Mouse (Mus musculus): ENCODE measurements at regions not wholly inside any gene's neighbourhood (a gene's known extent, or its start where the extent isn't known, plus 50 kb on each side); places are given as distances from the start of the nearest gene placed in this dataset.

DNA sequence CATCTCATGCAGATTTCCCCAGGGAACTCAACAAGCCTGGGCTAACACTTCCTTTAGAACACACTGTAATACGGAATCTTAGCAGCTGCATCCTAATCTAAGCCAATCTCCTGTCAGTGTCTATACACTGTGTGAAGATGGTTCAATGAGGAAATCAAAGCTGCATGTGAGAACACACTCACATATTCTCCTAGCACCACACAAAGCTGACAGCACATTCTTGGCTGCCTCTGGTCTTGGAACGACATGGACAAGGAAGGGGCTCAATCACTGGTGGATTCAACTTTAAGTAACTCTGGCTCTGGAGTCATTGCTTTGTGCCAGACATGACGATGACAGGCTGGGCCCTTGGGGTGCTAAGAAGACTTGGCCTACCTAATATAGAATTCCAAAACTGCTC lies 96.2 kb downstream of the Qpct start:
- Histone ChIP-seq H3K27ac (ENCODE audit: insufficient read depth, low read depth) (no peak overlapping the region), H3K27me3 (replicated peaks) (no peaks in the 10 kb centered on the region), H3K79me2 (replicated peaks; ENCODE audit: control insufficient read depth, extremely low read depth, insufficient read depth, poor library complexity, severe bottlenecking) (no peaks in the 10 kb centered on the region), H3K4me2 (ENCODE audit: insufficient read depth, low read depth, poor library complexity, severe bottlenecking) (no peak overlapping the region), H3K9ac (ENCODE audit: insufficient read depth, low read depth) (no peak overlapping the region), H3K9me3 (replicated peaks; ENCODE audit: low read length) (no peaks in the 10 kb centered on the region), H3K36me3 (replicated peaks in 1 of 2; ENCODE audit: control insufficient read depth in 1 of 2, insufficient read depth in 1 of 2, low read length in 1 of 2) (no peaks in the 10 kb centered on the region), H3K4me3 (replicated peaks in 1 of 3; ENCODE audit: low read depth in 2 of 3, low read length in 2 of 3, poor library complexity in 1 of 3) (no peak overlapping the region), H3K4me1 (ENCODE audit: control insufficient read depth in 1 of 2, insufficient read depth in 2 of 2) (no peaks in the 10 kb centered on the region)
- in situ Hi-C loops (cut with MboI; ENCODE audit: low pct_ligation_motif_present, low pct_unique_long_range_greater_than_20kb, low sequenced_read_pairs) = no loop called here
- dilution Hi-C loops (cut with MboI; ENCODE audit: extremely low pct_ligation_motif_present, extremely low pct_unique_long_range_greater_than_20kb, low sequenced_read_pairs) = no loop called here
- DNase-seq (ENCODE audit: extremely low read depth) = no peak
- TF ChIP-seq SMC3 (IDR thresholded peaks at IDR 0.05; ENCODE audit: low read depth, low read length) (no peak), USF2 (conservative IDR thresholded peaks at IDR 0.05; ENCODE audit: low read depth, low read length) (no peak), POLR2AphosphoS2 (IDR thresholded peaks at IDR 0.05; ENCODE audit: low read depth, low read length) (no peak), JUN (IDR thresholded peaks at IDR 0.05; ENCODE audit: insufficient read depth, low read depth, low read length) (no peak), IRF4 (IDR thresholded peaks at IDR 0.05; ENCODE audit: low read depth, low read length) (no peak), ZKSCAN1 (IDR thresholded peaks at IDR 0.05; ENCODE audit: borderline replicate concordance, low read depth, low read length) (no peak), E2F4 (IDR thresholded peaks at IDR 0.05; ENCODE audit: insufficient replicate concordance, low read depth, low read length) (no peak), MAZ (IDR thresholded peaks at IDR 0.05; ENCODE audit: low read depth, low read length) (no peak), BHLHE40 (IDR thresholded peaks at IDR 0.05; ENCODE audit: low read depth, low read length) (no peak), RAD21 (IDR thresholded peaks at IDR 0.05; ENCODE audit: low read depth, low read length) (no peak), CHD1 (IDR thresholded peaks at IDR 0.05; ENCODE audit: low read depth, low read length) (no peak), MAFK (IDR thresholded peaks at IDR 0.05; ENCODE audit: insufficient replicate concordance, low read length) (no peak), NRF1 (IDR thresholded peaks at IDR 0.05; ENCODE audit: low read depth, low read length) (no peak), TBP (conservative IDR thresholded peaks at IDR 0.05; ENCODE audit: low read depth, low read length) (no peak), MXI1 (IDR thresholded peaks at IDR 0.05; ENCODE audit: low read depth, low read length) (no peak), CHD2 (IDR thresholded peaks at IDR 0.05; ENCODE audit: low read length) (no peak), GABPA (IDR thresholded peaks at IDR 0.05; ENCODE audit: insufficient replicate concordance, low read depth, low read length) (no peak), ZMIZ1 (IDR thresholded peaks at IDR 0.05; ENCODE audit: low read depth, low read length) (no peak)

DNA sequence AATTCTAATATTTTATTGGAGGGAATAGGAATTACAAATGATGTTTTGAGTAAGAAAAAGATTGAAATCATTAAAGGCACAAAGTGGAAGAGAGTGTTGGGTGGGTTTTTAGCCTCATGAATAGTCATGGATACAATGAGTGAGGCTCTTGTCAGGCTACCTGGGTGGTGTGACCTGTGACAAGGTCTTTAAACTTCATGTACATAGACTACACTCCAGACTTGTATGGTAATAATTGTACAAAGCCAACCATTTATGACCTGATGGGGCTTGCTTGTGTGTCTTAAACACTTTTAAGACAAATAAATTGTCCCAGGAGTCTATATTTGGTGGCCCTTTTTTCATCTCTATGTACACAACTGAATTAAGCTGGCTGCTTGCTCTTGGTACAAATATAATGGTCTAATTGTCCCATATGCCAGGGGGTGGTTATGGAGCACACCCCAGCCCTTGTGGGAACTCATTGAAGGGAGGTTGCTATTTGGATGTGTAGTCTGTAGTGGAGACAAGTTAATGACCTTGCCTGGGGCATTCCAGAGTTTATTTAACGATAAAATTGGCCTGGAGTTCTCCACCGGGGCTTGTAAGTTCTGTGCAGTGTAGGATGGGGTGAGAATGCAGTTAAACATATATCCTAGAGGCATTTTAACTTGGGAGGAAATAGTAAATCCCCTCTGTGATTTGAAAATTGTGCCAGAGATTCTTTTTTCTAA lies 93.4 kb downstream of the Qpct start:
- in situ Hi-C loops (cut with MboI; ENCODE audit: low pct_ligation_motif_present, low pct_unique_long_range_greater_than_20kb, low sequenced_read_pairs) = no loop called here
- no peak overlapping the region for H3K9ac ChIP-seq (ENCODE audit: insufficient read depth, low read depth)
- dilution Hi-C loops (cut with MboI; ENCODE audit: extremely low pct_ligation_motif_present, extremely low pct_unique_long_range_greater_than_20kb, low sequenced_read_pairs) = no loop called here
- H3K4me2 ChIP-seq (ENCODE audit: insufficient read depth, low read depth, poor library complexity, severe bottlenecking) = no peak overlapping the region
- no peak for TF ChIP-seq ETS1 (conservative IDR thresholded peaks at IDR 0.05; ENCODE audit: low read depth, low read length)
- TF ChIP-seq RCOR1 (conservative IDR thresholded peaks at IDR 0.05; ENCODE audit: low read depth, low read length) = no peak
- H3K4me3 ChIP-seq (replicated peaks in 1 of 3; ENCODE audit: low read depth in 2 of 3, low read length in 2 of 3, poor library complexity in 1 of 3) = no peak overlapping the region
- DNase-seq (ENCODE audit: extremely low read depth) = no peak
- H3K36me3 ChIP-seq (replicated peaks in 1 of 2; ENCODE audit: control insufficient read depth in 1 of 2, insufficient read depth in 1 of 2, low read length in 1 of 2) = no peaks in the 10 kb centered on the region
- no peaks in the 10 kb centered on the region for H3K27me3 ChIP-seq (replicated peaks)
- H3K4me1 ChIP-seq (ENCODE audit: control insufficient read depth in 1 of 2, insufficient read depth in 2 of 2) = no peaks in the 10 kb centered on the region
- no peak overlapping the region for H3K27ac ChIP-seq (ENCODE audit: insufficient read depth, low read depth)
- no peaks in the 10 kb centered on the region for H3K79me2 ChIP-seq (replicated peaks; ENCODE audit: control insufficient read depth, extremely low read depth, insufficient read depth, poor library complexity, severe bottlenecking)
- no peaks in the 10 kb centered on the region for H3K9me3 ChIP-seq (replicated peaks; ENCODE audit: low read length)
